Mouse (Mus musculus): ENCODE measurements at regions not wholly inside any gene's neighbourhood (a gene's known extent, or its start where the extent isn't known, plus 50 kb on each side); places are given as distances from the start of the nearest gene placed in this dataset.

GRCm38 (mm10) chr6:94813481-94814148 lies 113.7 kb upstream of the Lrig1 start:
- 67% methylated on average over 7 of the region's 7 CpGs for WGBS

GRCm38 (mm10) chr6:94811846-94812245 lies 111.9 kb upstream of the Lrig1 start:
- Histone ChIP-seq H3K4me1 (ENCODE audit: control insufficient read depth, insufficient read depth, low read length) (no peaks in the 10 kb centered on the region), H3K4me3 (replicated peaks; ENCODE audit: extremely low read depth, low read depth, low read length) (no peak overlapping the region)
- no peak for DNase-seq
- WGBS, result 28% methylated on average over 4 of the region's 4 CpGs
- TF ChIP-seq CTCF (IDR thresholded peaks at IDR 0.05; ENCODE audit: insufficient read depth, low read length) (no peak), POLR2A (IDR thresholded peaks at IDR 0.05; ENCODE audit: borderline replicate concordance, extremely low read depth, low read depth, low read length) (no peak)

More at GRCm38 (mm10) chr6:94813481-94814148, 113.7 kb upstream of the Lrig1 start:
- DNase-seq, result no peak
- no peaks in the 10 kb centered on the region for H3K4me1 ChIP-seq (ENCODE audit: control insufficient read depth, insufficient read depth, low read length)
- no peak overlapping the region for H3K4me3 ChIP-seq (replicated peaks; ENCODE audit: extremely low read depth, low read depth, low read length)
- no peak for TF ChIP-seq POLR2A (IDR thresholded peaks at IDR 0.05; ENCODE audit: borderline replicate concordance, extremely low read depth, low read depth, low read length)

GRCm38 (mm10) chr6:94807216-94807615 lies 107.3 kb upstream of the Lrig1 start:
- TF ChIP-seq POLR2A (IDR thresholded peaks at IDR 0.05; ENCODE audit: borderline replicate concordance, extremely low read depth, low read depth, low read length) (no peak), CTCF (IDR thresholded peaks at IDR 0.05; ENCODE audit: insufficient read depth, low read length) (no peak)
- DNase-seq, result no peak
- WGBS, result 82% methylated on average over 6 of the region's 6 CpGs
- Histone ChIP-seq H3K4me3 (replicated peaks; ENCODE audit: extremely low read depth, low read depth, low read length) (no peak overlapping the region), H3K4me1 (ENCODE audit: control insufficient read depth, insufficient read depth, low read length) (no peaks in the 10 kb centered on the region)

- Histone ChIP-seq H3K4me1 (ENCODE audit: control insufficient read depth, insufficient read depth, low read length) (no peaks in the 10 kb centered on the region), H3K4me3 (replicated peaks; ENCODE audit: extremely low read depth, low read depth, low read length) (no peak overlapping the region)
- 59% methylated on average over 12 of the region's 12 CpGs for WGBS
- no peak for DNase-seq
- no peak for TF ChIP-seq CTCF (IDR thresholded peaks at IDR 0.05; ENCODE audit: insufficient read depth, low read length)
Measured at GRCm38 (mm10) chr6:94806481-94807160, 106.7 kb upstream of the Lrig1 start.

- Histone ChIP-seq H3K4me3 (replicated peaks; ENCODE audit: extremely low read depth, low read depth, low read length) (no peak overlapping the region), H3K4me1 (ENCODE audit: control insufficient read depth, insufficient read depth, low read length) (no peaks in the 10 kb centered on the region; the same call in 1 of the 2 replicates)
- 23% methylated on average over 6 of the region's 6 CpGs for WGBS
- DNase-seq, result no peak
- TF ChIP-seq CTCF (IDR thresholded peaks at IDR 0.05; ENCODE audit: insufficient read depth, low read length), result no peak
- no peak for TF ChIP-seq POLR2A (IDR thresholded peaks at IDR 0.05; ENCODE audit: borderline replicate concordance, extremely low read depth, low read depth, low read length)
Measured at GRCm38 (mm10) chr6:94805685-94806084, 105.7 kb upstream of the Lrig1 start.

- TF ChIP-seq CTCF (IDR thresholded peaks at IDR 0.05; ENCODE audit: insufficient read depth, low read length) (no peak), POLR2A (IDR thresholded peaks at IDR 0.05; ENCODE audit: borderline replicate concordance, extremely low read depth, low read depth, low read length) (no peak)
- Histone ChIP-seq H3K4me1 (ENCODE audit: control insufficient read depth, insufficient read depth, low read length) (no peaks in the 10 kb centered on the region; the same call in 1 of the 2 replicates), H3K4me3 (replicated peaks; ENCODE audit: extremely low read depth, low read depth, low read length) (no peak overlapping the region)
- no peak for DNase-seq
- WGBS, result 76% methylated on average over 10 of the region's 10 CpGs
Measured at GRCm38 (mm10) chr6:94804284-94804815, 104.4 kb upstream of the Lrig1 start.

- WGBS, result 46% methylated on average over 12 of the region's 12 CpGs
- TF ChIP-seq POLR2A (IDR thresholded peaks at IDR 0.05; ENCODE audit: borderline replicate concordance, extremely low read depth, low read depth, low read length) (no peak), CTCF (IDR thresholded peaks at IDR 0.05; ENCODE audit: insufficient read depth, low read length) (no peak)
- no peaks in the 10 kb centered on the region; the same call in 1 of the 2 replicates for H3K4me1 ChIP-seq (ENCODE audit: control insufficient read depth, insufficient read depth, low read length)
- H3K4me3 ChIP-seq (replicated peaks; ENCODE audit: extremely low read depth, low read depth, low read length), result peak overlapping the region; percentile 54
- no peak for DNase-seq
Measured at GRCm38 (mm10) chr6:94801039-94801438, 101.1 kb upstream of the Lrig1 start.

- Histone ChIP-seq H3K4me3 (replicated peaks; ENCODE audit: extremely low read depth, low read depth, low read length) (no peak overlapping the region), H3K4me1 (ENCODE audit: control insufficient read depth, insufficient read depth, low read length) (no peaks in the 10 kb centered on the region; the same call in 1 of the 2 replicates)
- TF ChIP-seq POLR2A (IDR thresholded peaks at IDR 0.05; ENCODE audit: borderline replicate concordance, extremely low read depth, low read depth, low read length), result no peak
- TF ChIP-seq CTCF (IDR thresholded peaks at IDR 0.05; ENCODE audit: insufficient read depth, low read length), result no peak
- DNase-seq, result no peak
- WGBS, result 90% methylated on average over 4 of the region's 4 CpGs
Measured at GRCm38 (mm10) chr6:94798545-94799211, 98.7 kb upstream of the Lrig1 start.

- no peak for DNase-seq
- Histone ChIP-seq H3K4me1 (ENCODE audit: control insufficient read depth, insufficient read depth, low read length) (no peaks in the 10 kb centered on the region), H3K4me3 (replicated peaks; ENCODE audit: extremely low read depth, low read depth, low read length) (no peak overlapping the region)
- WGBS, result 66% methylated on average over 4 of the region's 4 CpGs
- TF ChIP-seq POLR2A (IDR thresholded peaks at IDR 0.05; ENCODE audit: borderline replicate concordance, extremely low read depth, low read depth, low read length) (no peak), CTCF (IDR thresholded peaks at IDR 0.05; ENCODE audit: insufficient read depth, low read length) (no peak)
Measured at GRCm38 (mm10) chr6:94795442-94795841, 95.5 kb upstream of the Lrig1 start.

Data from lung, adult 2 months (tissue).